Mouse (Mus musculus) liver, postnatal 0 days (tissue): Measurements from ENCODE around the gene Grk1.

ENCODE experiments used
- CTCF ChIP-seq: sonication (generic); IDR thresholded peaks from 2 replicates; pipeline ENCODE4 v1.5.1; 2016; ENCODE audit warnings: antibody characterized with exemption, low read depth
- EP300 ChIP-seq: IDR thresholded peaks from 2 replicates; pipeline ENCODE4 v1.6.1; 2016; ENCODE audit warnings: antibody characterized with exemption, low read depth, mild to moderate bottlenecking

DNA sequence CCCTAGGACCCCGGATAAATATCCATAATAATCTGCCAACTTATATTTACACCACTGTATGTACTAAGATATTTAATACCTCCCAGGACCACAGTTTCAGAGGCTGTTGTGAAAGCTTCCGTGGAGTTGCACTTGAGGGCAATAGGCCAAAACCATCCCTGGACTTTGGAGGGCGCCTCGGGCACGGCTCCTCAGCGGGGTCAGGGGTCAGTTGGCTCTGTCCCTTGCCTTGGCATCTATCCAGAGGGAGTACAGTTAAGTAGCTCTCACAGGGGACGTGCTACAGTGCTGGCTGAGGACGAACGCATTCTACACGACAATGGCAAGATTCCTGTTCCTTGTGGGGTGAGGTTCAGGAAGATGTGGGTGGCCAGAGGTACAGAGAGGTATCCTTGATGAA is 57.5 kb downstream of the Grk1 start:
- no peak for TF ChIP-seq CTCF
- TF ChIP-seq EP300: no peak
